Mouse (Mus musculus): Measurements from ENCODE around the gene Dab2ip. TPM values are rescaled to one million over a fixed set of nuclear protein-coding genes. Genes with fewer than 3 reads are reported as not detected.

Dab2ip gene
- total and polyA plus RNA-seq, 3 experiments, result 0.02 to 2.2 (median 0.16) TPM

- no peak overlapping the region for H3K4me3 ChIP-seq (ENCODE audit: low read depth, low read length)
- H3K27me3 ChIP-seq (ENCODE audit: insufficient read depth, low read length), result peaks cover 33% of the 10 kb centered on the region
- DNase-seq (ENCODE audit: low spot score) (no peak), ATAC-seq (ENCODE audit: extremely low read depth, insufficient number of reproducible peaks, low FRiP score, poor library complexity, severe bottlenecking) (no peak)
- H3K36me3 ChIP-seq (replicated peaks), result no peaks in the 10 kb centered on the region
- no peaks in the 10 kb centered on the region for H3K9me3 ChIP-seq (replicated peaks)
- TF ChIP-seq GATA1 (IDR thresholded peaks at IDR 0.05; ENCODE audit: borderline replicate concordance, low read length) (no peak), GATA2 (IDR thresholded peaks at IDR 0.05; ENCODE audit: borderline replicate concordance, low read depth, low read length) (no peak), CTCF (IDR thresholded peaks at IDR 0.05; ENCODE audit: low read depth, low read length) (no peak), TAL1 (conservative IDR thresholded peaks at IDR 0.05; ENCODE audit: low read depth, low read length) (no peak), POLR2AphosphoS5 (IDR thresholded peaks at IDR 0.05; ENCODE audit: insufficient replicate concordance, low read depth, low read length) (no peak)
- H3K4me1 ChIP-seq (ENCODE audit: insufficient read depth, low read depth, low read length), result no peaks in the 10 kb centered on the region
Observed at GRCm38 (mm10) chr2:35609317-35609716, 51.3 kb downstream of the Dab2ip start.

GRCm38 (mm10) chr2:35610168-35610951 is 52.3 kb downstream of the Dab2ip start:
- no peaks in the 10 kb centered on the region for H3K9me3 ChIP-seq (replicated peaks)
- DNase-seq (ENCODE audit: low spot score), result no peak
- no peak overlapping the region for H3K4me3 ChIP-seq (ENCODE audit: low read depth, low read length)
- no peaks in the 10 kb centered on the region for H3K4me1 ChIP-seq (ENCODE audit: insufficient read depth, low read depth, low read length)
- no peak for ATAC-seq (ENCODE audit: extremely low read depth, insufficient number of reproducible peaks, low FRiP score, poor library complexity, severe bottlenecking)
- no peaks in the 10 kb centered on the region for H3K36me3 ChIP-seq (replicated peaks)
- TF ChIP-seq TAL1 (conservative IDR thresholded peaks at IDR 0.05; ENCODE audit: low read depth, low read length) (no peak), POLR2AphosphoS5 (IDR thresholded peaks at IDR 0.05; ENCODE audit: insufficient replicate concordance, low read depth, low read length) (no peak), GATA1 (IDR thresholded peaks at IDR 0.05; ENCODE audit: borderline replicate concordance, low read length) (no peak), CTCF (IDR thresholded peaks at IDR 0.05; ENCODE audit: low read depth, low read length) (no peak), GATA2 (IDR thresholded peaks at IDR 0.05; ENCODE audit: borderline replicate concordance, low read depth, low read length) (no peak)
- H3K27me3 ChIP-seq (ENCODE audit: insufficient read depth, low read length), result peaks cover 39% of the 10 kb centered on the region

DNA sequence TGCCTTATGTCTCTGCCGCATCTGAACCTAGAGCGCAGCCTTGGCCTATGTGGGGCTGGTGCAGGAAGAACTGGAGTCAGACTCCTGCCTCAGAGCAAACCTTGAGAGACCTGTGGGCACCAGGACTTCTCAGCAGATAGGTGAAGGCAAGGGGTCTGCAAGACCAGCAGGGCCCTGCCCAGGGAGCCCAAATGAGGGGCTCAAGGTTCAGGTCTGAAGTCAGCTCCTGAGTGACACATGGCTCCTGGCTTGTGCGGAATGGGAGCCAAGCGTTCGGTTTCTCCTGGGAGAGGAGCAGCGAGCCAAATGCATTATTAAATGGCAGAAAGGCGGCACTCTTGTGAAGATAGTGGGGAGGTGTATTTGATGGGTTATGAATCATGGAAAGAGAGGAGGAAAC is 52.9 kb downstream of the Dab2ip start:
- no peak for ATAC-seq (ENCODE audit: extremely low read depth, insufficient number of reproducible peaks, low FRiP score, poor library complexity, severe bottlenecking)
- H3K4me3 ChIP-seq (ENCODE audit: low read depth, low read length), result no peak overlapping the region
- no peaks in the 10 kb centered on the region for H3K36me3 ChIP-seq (replicated peaks)
- no peaks in the 10 kb centered on the region for H3K9me3 ChIP-seq (replicated peaks)
- peaks cover 39% of the 10 kb centered on the region for H3K27me3 ChIP-seq (ENCODE audit: insufficient read depth, low read length)
- DNase-seq (ENCODE audit: low spot score), result no peak
- no peaks in the 10 kb centered on the region for H3K4me1 ChIP-seq (ENCODE audit: insufficient read depth, low read depth, low read length)
- TF ChIP-seq CTCF (IDR thresholded peaks at IDR 0.05; ENCODE audit: low read depth, low read length) (no peak), GATA2 (IDR thresholded peaks at IDR 0.05; ENCODE audit: borderline replicate concordance, low read depth, low read length) (no peak), POLR2AphosphoS5 (IDR thresholded peaks at IDR 0.05; ENCODE audit: insufficient replicate concordance, low read depth, low read length) (no peak), GATA1 (IDR thresholded peaks at IDR 0.05; ENCODE audit: borderline replicate concordance, low read length) (no peak), TAL1 (conservative IDR thresholded peaks at IDR 0.05; ENCODE audit: low read depth, low read length) (no peak)

GRCm38 (mm10) chr2:35611645-35612044 is 53.6 kb downstream of the Dab2ip start:
- H3K27me3 ChIP-seq (ENCODE audit: insufficient read depth, low read length), result peaks cover 42% of the 10 kb centered on the region
- H3K9me3 ChIP-seq (replicated peaks), result no peaks in the 10 kb centered on the region
- DNase-seq (ENCODE audit: low spot score) (no peak), ATAC-seq (ENCODE audit: extremely low read depth, insufficient number of reproducible peaks, low FRiP score, poor library complexity, severe bottlenecking) (no peak)
- no peak overlapping the region for H3K4me3 ChIP-seq (ENCODE audit: low read depth, low read length)
- H3K36me3 ChIP-seq (replicated peaks), result no peaks in the 10 kb centered on the region
- TF ChIP-seq GATA2 (IDR thresholded peaks at IDR 0.05; ENCODE audit: borderline replicate concordance, low read depth, low read length) (no peak), TAL1 (conservative IDR thresholded peaks at IDR 0.05; ENCODE audit: low read depth, low read length) (no peak), POLR2AphosphoS5 (IDR thresholded peaks at IDR 0.05; ENCODE audit: insufficient replicate concordance, low read depth, low read length) (no peak), GATA1 (IDR thresholded peaks at IDR 0.05; ENCODE audit: borderline replicate concordance, low read length) (no peak), CTCF (IDR thresholded peaks at IDR 0.05; ENCODE audit: low read depth, low read length) (no peak)
- H3K4me1 ChIP-seq (ENCODE audit: insufficient read depth, low read depth, low read length), result no peaks in the 10 kb centered on the region

- ATAC-seq (ENCODE audit: extremely low read depth, insufficient number of reproducible peaks, low FRiP score, poor library complexity, severe bottlenecking), result no peak
- no peak for DNase-seq (ENCODE audit: low spot score)
- Histone ChIP-seq H3K27me3 (ENCODE audit: insufficient read depth, low read length) (peaks cover 42% of the 10 kb centered on the region), H3K4me3 (ENCODE audit: low read depth, low read length) (no peak overlapping the region), H3K36me3 (replicated peaks) (no peaks in the 10 kb centered on the region), H3K4me1 (ENCODE audit: insufficient read depth, low read depth, low read length) (no peaks in the 10 kb centered on the region), H3K9me3 (replicated peaks) (no peaks in the 10 kb centered on the region)
- TF ChIP-seq POLR2AphosphoS5 (IDR thresholded peaks at IDR 0.05; ENCODE audit: insufficient replicate concordance, low read depth, low read length) (no peak), GATA1 (IDR thresholded peaks at IDR 0.05; ENCODE audit: borderline replicate concordance, low read length) (no peak), GATA2 (IDR thresholded peaks at IDR 0.05; ENCODE audit: borderline replicate concordance, low read depth, low read length) (no peak), TAL1 (conservative IDR thresholded peaks at IDR 0.05; ENCODE audit: low read depth, low read length) (no peak), CTCF (IDR thresholded peaks at IDR 0.05; ENCODE audit: low read depth, low read length) (no peak)
Observed at GRCm38 (mm10) chr2:35612297-35612696, 54.2 kb downstream of the Dab2ip start.

DNA sequence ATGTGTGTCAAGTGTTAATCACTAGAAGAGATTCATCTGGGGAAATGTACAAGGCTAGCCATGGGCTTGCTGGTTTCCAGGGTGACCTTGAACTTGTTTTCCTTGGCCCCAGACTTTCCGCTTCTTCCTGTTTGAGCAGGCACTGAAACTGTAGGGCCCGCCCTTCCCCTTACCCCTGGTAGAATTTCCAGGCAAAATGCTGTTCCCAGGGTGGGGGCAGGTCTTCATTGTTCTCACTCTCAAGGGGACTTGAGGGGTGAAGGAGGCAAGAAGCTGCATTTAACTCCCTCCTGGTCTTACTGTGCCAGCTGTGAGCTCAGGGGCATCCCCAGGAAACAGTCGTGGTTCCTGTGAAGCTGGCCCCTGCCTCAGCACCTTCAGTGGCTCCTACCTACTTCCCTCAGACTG is 55.9 kb downstream of the Dab2ip start:
- no peaks in the 10 kb centered on the region for H3K9me3 ChIP-seq (replicated peaks)
- ATAC-seq (ENCODE audit: extremely low read depth, insufficient number of reproducible peaks, low FRiP score, poor library complexity, severe bottlenecking) (no peak), DNase-seq (ENCODE audit: low spot score) (no peak)
- peaks cover 45% of the 10 kb centered on the region for H3K27me3 ChIP-seq (ENCODE audit: insufficient read depth, low read length)
- no peaks in the 10 kb centered on the region for H3K4me1 ChIP-seq (ENCODE audit: insufficient read depth, low read depth, low read length)
- TF ChIP-seq GATA1 (IDR thresholded peaks at IDR 0.05; ENCODE audit: borderline replicate concordance, low read length) (no peak), TAL1 (conservative IDR thresholded peaks at IDR 0.05; ENCODE audit: low read depth, low read length) (no peak)
- no peak overlapping the region for H3K4me3 ChIP-seq (ENCODE audit: low read depth, low read length)
- H3K36me3 ChIP-seq (replicated peaks), result no peaks in the 10 kb centered on the region

Measured in G1E (cell line).